Mouse (Mus musculus): ENCODE measurements around the gene Tnr.

DNA sequence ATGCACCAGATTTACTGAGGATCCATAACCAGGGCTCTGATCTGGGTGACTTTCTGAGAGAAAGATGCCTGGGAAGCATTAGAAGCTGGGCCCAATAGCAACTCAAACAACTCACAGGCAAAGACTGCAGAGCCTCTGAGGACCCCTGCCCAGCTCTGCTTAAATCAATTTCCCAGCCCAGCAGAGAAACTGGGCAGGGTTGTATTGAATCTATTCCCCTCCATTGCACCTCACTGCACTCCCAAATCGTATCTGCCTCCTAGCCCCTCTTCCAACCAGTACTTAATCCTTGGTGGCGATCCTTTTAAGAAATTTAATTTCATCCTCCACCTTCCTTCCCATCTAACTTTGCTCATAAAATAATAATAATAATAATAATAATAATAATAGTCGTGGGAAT is 253.5 kb downstream of the Tnr start:
- TF ChIP-seq POLR2A (IDR thresholded peaks at IDR 0.05; ENCODE audit: borderline replicate concordance, extremely low read depth, insufficient read depth, insufficient read length, poor library complexity, severe bottlenecking) = no peak
- TF ChIP-seq CTCF (IDR thresholded peaks at IDR 0.05; ENCODE audit: borderline replicate concordance, extremely low read depth, insufficient read depth, insufficient read length) = no peak
